Mouse (Mus musculus) heart, adult 2 months (tissue): ENCODE measurements at regions not wholly inside any gene's neighbourhood (a gene's known extent, or its start where the extent isn't known, plus 50 kb on each side); places are given as distances from the start of the nearest gene placed in this dataset.

ENCODE experiments used
- CTCF ChIP-seq: fragments of 200-600 bp; IDR thresholded peaks from 2 replicates; pipeline ENCODE4 v1.8.1; 2022; ENCODE audit warnings: antibody characterized with exemption, mild to moderate bottlenecking, moderate library complexity
- EP300 ChIP-seq: fragments of 200-500 bp; IDR thresholded peaks from 2 replicates; pipeline ENCODE4 v1.6.1; 2011; ENCODE audit warnings: low read depth, low read length, control low read depth; ENCODE audit not compliant: insufficient read depth
- POLR2A ChIP-seq: fragments of 200-500 bp; IDR thresholded peaks from 2 replicates; pipeline ENCODE4 v1.6.1; 2011; ENCODE audit warnings: mild to moderate bottlenecking, low read depth, low read length, control low read depth; ENCODE audit not compliant: insufficient read depth

DNA sequence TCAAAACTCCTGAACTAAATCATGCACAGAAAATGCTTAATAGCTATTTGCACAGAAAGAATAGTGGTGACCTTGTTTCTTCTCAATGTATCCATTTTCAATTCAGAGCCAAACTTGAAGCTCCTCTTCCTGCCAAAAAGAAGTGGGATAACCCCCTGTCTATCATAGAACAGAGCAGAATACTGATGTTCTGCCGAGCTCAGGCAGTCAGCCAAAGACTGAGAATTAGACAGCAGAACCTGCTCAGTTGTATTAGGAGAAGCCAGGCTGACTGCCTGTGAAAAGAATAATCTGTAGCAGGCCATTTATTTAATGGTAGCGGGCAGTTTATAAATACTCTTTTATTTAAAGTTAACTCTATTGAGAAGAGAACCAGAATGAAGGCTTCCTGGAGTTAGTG is 68.1 kb upstream of the Grin3a start:
- TF ChIP-seq CTCF (no peak), POLR2A (no peak), EP300 (no peak)
